Mouse (Mus musculus): ENCODE data around the gene Olfr846.

Olfr846 gene

GRCm38 (mm10) chr9:19363905-19364304 lies at the start of gene Olfr846:
TSS of gene Olfr846 (minus strand) at chr9:19364005.
- no peak for DNase-seq (ENCODE audit: low spot score in 2 of 2)

GRCm38 (mm10) chr9:19378569-19378968 lies 14.8 kb upstream of the Olfr846 start, which contains the start of gene Olfr847:
TSS of gene Olfr847 (minus strand) at chr9:19378669.
- no peak for DNase-seq (ENCODE audit: low spot score in 2 of 2)

GRCm38 (mm10) chr9:19336157-19336556 lies 27.6 kb downstream of the Olfr846 start, which contains the start of gene Olfr845:
TSS of gene Olfr845 (plus strand) at chr9:19336457.
- DNase-seq (ENCODE audit: low spot score in 2 of 2) = no peak

GRCm38 (mm10) chr9:19316047-19316446 lies 47.8 kb downstream of the Olfr846 start, which contains the start of gene Olfr844:
TSS of gene Olfr844 (plus strand) at chr9:19316347.
- DNase-seq (ENCODE audit: low spot score in 2 of 2) = no peak
